Mouse (Mus musculus) limb, embryonic 11.5 days (tissue): ENCODE measurements around the gene Syngr2. TPM values are rescaled to one million over a fixed set of nuclear protein-coding genes. Genes with fewer than 3 reads are reported as not detected.

Source experiments
- ATAC-seq: fragments of 200-750 bp; cut with Nextera tagmentation; 2 replicates; pipeline ENCODE4 v1.8.0; 2017; ENCODE audit warnings: low read depth; ENCODE audit not compliant: insufficient number of reproducible peaks, low FRiP score, low TSS enrichment
- DNase-seq: peaks from one replicate; pipeline ENCODE4 v3.0.0-alpha.2; 2015; ENCODE audit warnings: low spot score
- H3K27ac ChIP-seq: fragments of 300-500 bp; sonication (generic); replicated peaks from 2 replicates; pipeline ENCODE4 v1.5.1; 2014; ENCODE audit warnings: low read depth, mild to moderate bottlenecking, low read length
- H3K27me3 ChIP-seq: fragments of 300-500 bp; sonication (generic); 2 replicates; pipeline ENCODE4 v1.6.1; 2014; ENCODE audit warnings: mild to moderate bottlenecking, low read length, mixed read lengths; ENCODE audit not compliant: control insufficient read depth, insufficient read depth
- H3K36me3 ChIP-seq: fragments of 300-500 bp; sonication (generic); 2 replicates; pipeline ENCODE4 v1.6.1; 2014; ENCODE audit warnings: mild to moderate bottlenecking, low read length, moderate library complexity, mixed read lengths; ENCODE audit not compliant: control insufficient read depth, insufficient read depth
- H3K4me1 ChIP-seq: fragments of 300-500 bp; sonication (generic); 2 replicates; pipeline ENCODE4 v1.6.1; 2014; ENCODE audit warnings: low read length, mixed read lengths; ENCODE audit not compliant: control insufficient read depth, insufficient read depth
- H3K4me2 ChIP-seq: fragments of 300-500 bp; sonication (generic); 2 replicates; pipeline ENCODE4 v1.6.1; 2014; ENCODE audit warnings: low read depth, mild to moderate bottlenecking, moderate library complexity; ENCODE audit not compliant: severe bottlenecking
- H3K4me3 ChIP-seq: fragments of 300-500 bp; sonication (generic); 2 replicates; pipeline ENCODE4 v1.5.1; 2014; ENCODE audit warnings: low read depth, low read length
- H3K9ac ChIP-seq: fragments of 300-500 bp; sonication (generic); 2 replicates; pipeline ENCODE4 v1.6.1; 2014; ENCODE audit warnings: mild to moderate bottlenecking, low read length
- H3K9me3 ChIP-seq: fragments of 300-500 bp; sonication (generic); 2 replicates; pipeline ENCODE4 v1.6.1; 2016; ENCODE audit warnings: low read length; ENCODE audit not compliant: control insufficient read depth
- WGBS: fragments of 180-500 bp; shearing (Covaris S2); extraction: QIAGEN DNeasy Blood & Tissue Kit; methylation state at CpG from one replicate; pipeline ENCODE4 v1.1.7; 2014; 5-methylcytosine and 5-hydroxymethylcytosine counted together
- polyA plus RNA-seq: library from polyadenylated mRNA; unstranded; fragments of >200 nt; fragmentation: Nextera tagmentation; extraction: Ambion mirVana; gene quantifications from 2 replicates; pipeline ENCODE4 v1.2.1, GENCODE M21; 2014

Syngr2 gene
- polyA plus RNA-seq, 1 experiment from 2014 or later, result 33.2 TPM

- Histone ChIP-seq H3K4me1 (no peaks in the 10 kb centered on the region), H3K36me3 (peaks cover 10% of the 10 kb centered on the region; the same call in 1 of the 2 replicates), H3K9me3 (no peaks in the 10 kb centered on the region), H3K27me3 (no peaks in the 10 kb centered on the region), H3K4me3 (no peak overlapping the region), H3K4me2 (no peak overlapping the region), H3K27ac (no peak overlapping the region), H3K9ac (no peak overlapping the region)
- DNase-seq, result no peak
- WGBS, result 87% methylated on average over 20 of the region's 20 CpGs
- ATAC-seq, result no peak
These were observed 40.5 kb upstream of the Syngr2 start for GRCm38 (mm10) chr11:117768725-117769682.

GRCm38 (mm10) chr11:117769683-117770047 lies 39.8 kb upstream of the Syngr2 start:
- H3K4me3 ChIP-seq, result no peak overlapping the region
- peaks cover 6% of the 10 kb centered on the region; the same call in 1 of the 2 replicates for H3K36me3 ChIP-seq
- no peak overlapping the region for H3K9ac ChIP-seq
- no peak for DNase-seq
- no peaks in the 10 kb centered on the region for H3K4me1 ChIP-seq
- no peaks in the 10 kb centered on the region for H3K27me3 ChIP-seq
- H3K9me3 ChIP-seq, result no peaks in the 10 kb centered on the region
- WGBS, result 93% methylated on average over 7 of the region's 7 CpGs
- no peak overlapping the region for H3K4me2 ChIP-seq
- H3K27ac ChIP-seq, result no peak overlapping the region
- no peak for ATAC-seq

DNA sequence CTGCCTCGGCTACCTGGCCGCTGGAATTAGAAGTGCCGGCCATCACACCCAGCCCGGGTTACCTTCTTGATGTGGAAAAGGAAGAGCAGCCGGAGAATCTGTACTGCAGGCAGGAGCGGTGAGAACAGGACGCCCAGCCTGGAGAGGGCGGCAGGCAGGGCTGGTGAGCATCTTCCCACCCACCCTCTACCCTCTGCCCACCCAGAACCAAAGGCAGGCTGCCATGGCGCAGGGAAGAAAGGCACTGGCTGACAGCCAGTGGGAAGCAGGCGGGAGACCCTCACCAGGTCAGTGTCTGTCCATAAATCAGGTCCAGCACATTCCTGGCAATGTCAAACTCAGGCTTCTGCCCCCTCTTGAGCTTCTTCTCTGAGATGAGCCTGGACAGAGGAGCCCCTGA lies 39.1 kb upstream of the Syngr2 start:
- no peak for DNase-seq

DNA sequence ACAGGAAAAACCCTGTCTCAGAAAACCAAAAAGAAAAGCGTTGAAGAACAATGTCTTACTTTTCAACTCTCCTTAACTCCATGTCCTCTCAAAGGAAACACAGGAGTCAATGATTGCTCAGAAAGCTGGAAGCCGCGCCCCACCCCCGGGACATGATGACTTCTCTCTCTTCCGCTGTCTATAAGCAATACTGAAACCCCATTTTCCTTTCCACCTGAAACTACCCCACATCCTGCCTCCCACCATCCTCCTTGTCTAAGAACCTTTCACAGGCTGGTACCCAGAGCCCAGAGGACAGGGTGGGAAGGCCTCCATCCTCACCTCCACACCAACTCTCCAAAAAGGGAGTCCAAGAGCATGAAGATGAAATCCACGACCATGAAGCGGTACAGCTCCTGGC lies 37.1 kb upstream of the Syngr2 start:
- peaks cover 5% of the 10 kb centered on the region for H3K36me3 ChIP-seq
- DNase-seq (no peak), ATAC-seq (no peak)
- no peaks in the 10 kb centered on the region for H3K9me3 ChIP-seq
- no peak overlapping the region for H3K9ac ChIP-seq
- no peak overlapping the region for H3K4me2 ChIP-seq
- H3K4me1 ChIP-seq, result no peaks in the 10 kb centered on the region
- H3K4me3 ChIP-seq, result no peak overlapping the region
- H3K27ac ChIP-seq, result no peak overlapping the region
- no peaks in the 10 kb centered on the region for H3K27me3 ChIP-seq
- WGBS, result 96% methylated on average over 7 of the region's 7 CpGs

More for the DNA sequence above, 39.1 kb upstream of the Syngr2 start:
- H3K4me2 ChIP-seq, result no peak overlapping the region
- no peaks in the 10 kb centered on the region for H3K9me3 ChIP-seq
- no peaks in the 10 kb centered on the region for H3K4me1 ChIP-seq
- no peak overlapping the region for H3K4me3 ChIP-seq
- no peak overlapping the region for H3K9ac ChIP-seq
- peaks cover 3% of the 10 kb centered on the region; the same call in 1 of the 2 replicates for H3K36me3 ChIP-seq
- ATAC-seq, result no peak
- no peaks in the 10 kb centered on the region for H3K27me3 ChIP-seq
- H3K27ac ChIP-seq, result no peak overlapping the region
- 88% methylated on average over 10 of the region's 10 CpGs for WGBS

DNA sequence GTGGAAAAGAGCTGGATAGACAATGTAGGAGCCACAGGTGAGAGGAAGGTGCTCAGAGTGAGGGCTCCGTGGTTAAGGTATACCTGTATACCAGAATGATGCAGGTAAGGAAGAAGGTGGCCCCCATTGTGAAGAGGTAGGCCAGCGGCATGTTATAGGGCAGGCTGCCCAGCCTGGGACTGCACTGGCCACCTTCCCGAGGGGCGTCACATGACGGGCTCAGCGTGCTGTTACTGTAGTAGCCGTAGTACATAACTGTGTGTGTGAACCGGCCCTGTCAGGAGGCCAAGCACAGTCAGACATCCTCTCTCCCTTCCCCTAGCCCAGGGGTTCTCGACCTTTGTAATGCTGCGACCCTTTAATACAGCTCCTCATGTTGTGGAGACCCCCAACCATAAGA lies 34.5 kb upstream of the Syngr2 start:
- H3K4me2 ChIP-seq, result no peak overlapping the region
- no peaks in the 10 kb centered on the region for H3K27me3 ChIP-seq
- H3K27ac ChIP-seq, result no peak overlapping the region
- no peak for ATAC-seq
- no peak overlapping the region for H3K9ac ChIP-seq
- H3K4me1 ChIP-seq, result peaks cover 12% of the 10 kb centered on the region
- no peak for DNase-seq
- H3K36me3 ChIP-seq, result peaks cover 5% of the 10 kb centered on the region
- no peaks in the 10 kb centered on the region for H3K9me3 ChIP-seq
- 94% methylated on average over 10 of the region's 10 CpGs for WGBS
- H3K4me3 ChIP-seq, result no peak overlapping the region

DNA sequence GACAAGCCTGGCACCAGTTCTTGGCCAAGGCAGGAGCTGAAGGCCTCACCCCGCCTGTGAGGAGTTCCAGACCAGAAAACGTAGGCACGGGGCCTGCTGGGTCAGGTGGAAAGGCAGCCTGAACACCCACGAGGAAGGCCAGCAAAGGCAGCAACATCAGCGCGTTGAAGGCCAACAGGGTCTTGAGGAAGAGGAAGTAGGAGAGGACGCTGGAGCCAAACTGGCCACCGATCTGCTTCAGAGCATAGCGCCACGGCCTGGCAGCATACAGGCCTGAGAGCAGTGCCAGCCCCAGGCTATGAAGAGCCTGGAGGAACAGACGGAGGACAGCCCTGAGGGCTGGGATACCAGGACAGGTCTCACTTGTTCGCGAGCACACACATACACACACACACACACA lies 33.9 kb upstream of the Syngr2 start:
- 92% methylated on average over 13 of the region's 13 CpGs for WGBS

DNA sequence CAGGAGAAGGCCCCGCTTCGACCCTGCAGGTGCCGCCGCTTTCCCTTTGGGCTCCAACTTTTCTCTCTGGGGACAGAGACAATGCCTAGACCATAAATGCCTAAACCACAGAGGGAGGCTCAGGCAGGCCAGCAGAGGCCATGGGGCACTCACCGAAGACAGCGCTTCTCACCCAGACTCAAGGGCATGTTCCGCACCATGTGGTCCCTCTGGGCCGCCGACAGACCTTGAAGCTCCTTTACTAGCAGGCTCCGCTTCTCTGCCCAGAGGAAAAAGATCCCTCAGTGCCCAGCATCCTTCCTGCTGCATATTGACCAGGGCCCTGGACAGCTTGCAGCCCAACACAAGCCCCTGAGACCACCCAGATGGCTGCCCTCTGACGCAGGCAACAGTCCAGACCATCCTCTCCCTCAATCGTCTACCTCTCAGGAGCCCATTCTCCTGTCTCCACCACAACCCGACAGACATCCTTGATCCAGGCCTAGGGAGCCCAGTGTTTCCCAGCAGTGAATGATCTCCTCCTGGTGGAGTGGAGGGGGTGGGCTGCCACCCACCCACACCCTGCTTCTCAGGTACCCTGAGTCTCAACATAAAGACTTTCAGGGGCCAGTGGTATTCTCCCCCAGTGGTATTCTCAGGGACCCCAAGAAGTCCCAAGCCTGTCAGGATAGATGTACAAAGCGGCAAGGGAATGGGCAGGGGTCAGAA lies 33.2 kb upstream of the Syngr2 start:
- 91% methylated on average over 14 of the region's 14 CpGs for WGBS
- Histone ChIP-seq H3K4me2 (no peak overlapping the region), H3K4me1 (peaks cover 22% of the 10 kb centered on the region), H3K36me3 (peaks cover 5% of the 10 kb centered on the region), H3K4me3 (no peak overlapping the region), H3K9me3 (no peaks in the 10 kb centered on the region), H3K9ac (no peak overlapping the region; the same call in 1 of the 2 replicates), H3K27ac (no peak overlapping the region), H3K27me3 (no peaks in the 10 kb centered on the region)
- ATAC-seq, result no peak
- DNase-seq, result no peak

More for the DNA sequence above, 33.9 kb upstream of the Syngr2 start:
- peaks cover 5% of the 10 kb centered on the region for H3K36me3 ChIP-seq
- H3K4me1 ChIP-seq, result peaks cover 17% of the 10 kb centered on the region
- no peak for ATAC-seq
- H3K4me3 ChIP-seq, result no peak overlapping the region
- no peaks in the 10 kb centered on the region for H3K9me3 ChIP-seq
- no peaks in the 10 kb centered on the region for H3K27me3 ChIP-seq
- H3K27ac ChIP-seq, result no peak overlapping the region
- H3K4me2 ChIP-seq, result no peak overlapping the region
- no peak overlapping the region for H3K9ac ChIP-seq
- no peak for DNase-seq

- H3K4me2 ChIP-seq, result no peak overlapping the region
- no peak for ATAC-seq
- DNase-seq, result no peak
- H3K4me3 ChIP-seq, result no peak overlapping the region
- no peak overlapping the region for H3K9ac ChIP-seq
- H3K9me3 ChIP-seq, result no peaks in the 10 kb centered on the region
- H3K36me3 ChIP-seq, result peaks cover 5% of the 10 kb centered on the region
- 90% methylated on average over 5 of the region's 5 CpGs for WGBS
- peaks cover 25% of the 10 kb centered on the region for H3K4me1 ChIP-seq
- H3K27ac ChIP-seq, result no peak overlapping the region
- H3K27me3 ChIP-seq, result peaks cover 2% of the 10 kb centered on the region; the same call in 1 of the 2 replicates
These were observed 32.4 kb upstream of the Syngr2 start for GRCm38 (mm10) chr11:117777111-117777510.
